Mouse (Mus musculus): ENCODE data around the gene Fndc8.
A peak's percentile ranks its signal among the peaks of the same experiment; 100 is the strongest.

Gene Fndc8

GRCm38 (mm10) chr11:82869506-82870172 lies 22.3 kb upstream of the Fndc8 start:
- DNase-seq (ENCODE audit: low read depth), result no peak

- no peak for DNase-seq (ENCODE audit: low read depth)
Observed at GRCm38 (mm10) chr11:82870173-82871030, 21.5 kb upstream of the Fndc8 start.

GRCm38 (mm10) chr11:82871031-82871446 lies 20.9 kb upstream of the Fndc8 start, which contains the start of gene Rffl:
Gene Rffl, minus strand, starts transcription at chr11:82871210.
- peak; percentile 92 for DNase-seq (ENCODE audit: low read depth)

GRCm38 (mm10) chr11:82874924-82875323 lies 17.0 kb upstream of the Fndc8 start:
- DNase-seq (ENCODE audit: low read depth), result no peak

GRCm38 (mm10) chr11:82875631-82876030 lies 16.3 kb upstream of the Fndc8 start:
- no peak for DNase-seq (ENCODE audit: low read depth)

GRCm38 (mm10) chr11:82877726-82878344 lies 14.1 kb upstream of the Fndc8 start:
- no peak for DNase-seq (ENCODE audit: low read depth)

- no peak for DNase-seq (ENCODE audit: low read depth)
Observed at GRCm38 (mm10) chr11:82883180-82883579, 8.7 kb upstream of the Fndc8 start.

- no peak for DNase-seq (ENCODE audit: low read depth)
Observed at GRCm38 (mm10) chr11:82886559-82886958, 5.4 kb upstream of the Fndc8 start.

GRCm38 (mm10) chr11:82888491-82888946 lies 3.4 kb upstream of the Fndc8 start:
- no peak for DNase-seq (ENCODE audit: low read depth)

- no peak for DNase-seq (ENCODE audit: low read depth)
Observed at GRCm38 (mm10) chr11:82889524-82890341, 2.2 kb upstream of the Fndc8 start.

GRCm38 (mm10) chr11:82890342-82890762 lies 1.6 kb upstream of the Fndc8 start, which contains the start of gene Rad51d:
Gene Rad51d, minus strand, starts transcription at chr11:82890614.
- DNase-seq (ENCODE audit: low read depth), result peak; percentile 96

- no peak for DNase-seq (ENCODE audit: low read depth)
Observed at GRCm38 (mm10) chr11:82897478-82897877, 5.6 kb downstream of the Fndc8 start.

- DNase-seq (ENCODE audit: low read depth), result no peak
Observed at GRCm38 (mm10) chr11:82899720-82900119, 7.8 kb downstream of the Fndc8 start.

- no peak for DNase-seq (ENCODE audit: low read depth)
Observed at GRCm38 (mm10) chr11:82901606-82902310, 9.8 kb downstream of the Fndc8 start.

GRCm38 (mm10) chr11:82904952-82905351 lies 13.0 kb downstream of the Fndc8 start:
- no peak for DNase-seq (ENCODE audit: low read depth)

GRCm38 (mm10) chr11:82905816-82906215 lies 13.9 kb downstream of the Fndc8 start:
- no peak for DNase-seq (ENCODE audit: low read depth)

- DNase-seq (ENCODE audit: low read depth), result peak; percentile 88
Observed at GRCm38 (mm10) chr11:82907651-82908607, 16.0 kb downstream of the Fndc8 start, which contains the start of gene Nle1. Gene Nle1, minus strand, starts transcription at chr11:82908411.

- DNase-seq (ENCODE audit: low read depth), result no peak
Observed at GRCm38 (mm10) chr11:82908608-82908989, 16.7 kb downstream of the Fndc8 start.

GRCm38 (mm10) chr11:82910250-82910649 lies 18.3 kb downstream of the Fndc8 start, which contains the start of gene Unc45b:
Gene Unc45b, plus strand, starts transcription at chr11:82910550.
- DNase-seq (ENCODE audit: low read depth), result no peak
